Mouse (Mus musculus) kidney, adult 10 weeks (tissue): Measurements from ENCODE around the gene Ttc37. TPM values are rescaled to one million over a fixed set of nuclear protein-coding genes. Genes with fewer than 3 reads are reported as not detected.

Source experiments
- polyA plus RNA-seq: library from polyadenylated mRNA; stranded (reverse); fragments of 350-450 nt; fragmentation: Illumina TruSeq; extraction: RNeasy Lipid Tissue Mini Kit (QIAGEN cat#74804); gene quantifications from one replicate; pipeline ENCODE4 v1.2.3, GENCODE M21; 2014; ENCODE audit warnings: low read depth, low replicate concordance

The Ttc37 gene
- polyA plus RNA-seq, result 26.8 TPM

GRCm38 (mm10) chr13:76098493-76099303, at the start of gene Ttc37, which contains the start of gene Arsk:
Ttc37 (plus strand) TSS chr13:76098734.
Arsk (minus strand) TSS chr13:76098660.

GRCm38 (mm10) chr13:76056896-76057266, 41.7 kb upstream of the Ttc37 start, which contains the start of gene Gpr150:
Gpr150 (minus strand) TSS chr13:76056996.

Other genes with a start within 250 kb of the Ttc37 start
- 8.0 TPM for gene Rhobtb3, start 154.8 kb upstream of the Ttc37 start, polyA plus RNA-seq
- gene Spata9, start 131.6 kb upstream of the Ttc37 start, polyA plus RNA-seq, result not detected
- gene Rfesd, start 80.0 kb upstream of the Ttc37 start, polyA plus RNA-seq, result 89.5 TPM
- gene Gpr150, start 41.7 kb upstream of the Ttc37 start, polyA plus RNA-seq, result not detected
- 51.6 TPM for gene Arsk, start 74 bp upstream of the Ttc37 start, polyA plus RNA-seq
- gene Fam81b, start 206.3 kb downstream of the Ttc37 start, polyA plus RNA-seq, result not detected